30 mouse cellular contexts compared by ENCODE assay signal in genomic region chr9:106676571-106676970, GRCm38 (mm10). TPM values are rescaled to one million over a fixed set of nuclear protein-coding genes. Genes with fewer than 3 reads are reported as not detected.
A peak's percentile ranks its signal among the peaks of the same experiment; 100 is the strongest.
DNase-seq lines count a peak whose midpoint lies in the region; TF ChIP-seq lines count a peak whose summit lies in the region.
"Had no signal": no experiment of that assay in that cellular context is flagged by ENCODE, and none has a peak within 500 bp of the region (broad histone marks: within the 10 kb centered on the region; RNA-seq: fewer than 3 reads in every experiment).

No protein-coding gene starts in this region.

- DNase-seq in layer of hippocampus, adult 2 months (ENCODE audit: low spot score in 2 of 2), result no peak
- DNase-seq in layer of hippocampus, adult 9-10 months (ENCODE audit: low spot score), result no peak
- DNase-seq in retina, postnatal 1 day, result peak; percentile 59
- no peak for DNase-seq in retina, embryonic 14.5 days (ENCODE audit: low spot score)
- no peak for DNase-seq in embryonic facial prominence, embryonic 10.5 days (ENCODE audit: low spot score)
- DNase-seq: adrenal gland, adult 2 months; adrenal gland, postnatal 10 days; adrenal gland, postnatal 25 days; B cell, adult 2 months; cerebellum, adult 11 months; cerebellum, adult 18-20 months; cerebellum, adult 8-10 months; cerebellum, adult 9-11 months; cerebellum, postnatal 14 days; cerebellum, postnatal 36 days had no signal

- TF ChIP-seq CTCF in layer of hippocampus, adult 2 months (conservative IDR thresholded peaks at IDR 0.05), result no peak
- TF ChIP-seq CTCF in olfactory bulb, adult 2 months (IDR thresholded peaks at IDR 0.05; ENCODE audit: insufficient read depth, low read depth, low read length), result no peak

- peaks cover 61% of the 10 kb centered on the region for H3K36me3 ChIP-seq in embryonic facial prominence, embryonic 10.5 days (replicated peaks)

- peaks cover 57% of the 10 kb centered on the region for H3K4me1 ChIP-seq in olfactory bulb, adult 2 months (ENCODE audit: control insufficient read depth, insufficient read depth, low read length)
- H3K4me1 ChIP-seq in embryonic facial prominence, embryonic 10.5 days, result no peaks in the 10 kb centered on the region
- H3K4me1 ChIP-seq: embryonic facial prominence, embryonic 13.5 days; embryonic facial prominence, embryonic 15.5 days; forebrain, embryonic 10.5 days; forebrain, embryonic 12.5 days had no signal

- TF ChIP-seq POLR2A in olfactory bulb, adult 2 months (IDR thresholded peaks at IDR 0.05; ENCODE audit: insufficient read depth, low read depth, low read length), result no peak

- H3K27ac ChIP-seq in layer of hippocampus, adult 2 months, result peak overlapping the region; percentile 74
- H3K27ac ChIP-seq in olfactory bulb, adult 2 months (ENCODE audit: insufficient read depth, low read depth, low read length), result peak overlapping the region; percentile 80
- no peak overlapping the region for H3K27ac ChIP-seq in embryonic facial prominence, embryonic 10.5 days (replicated peaks)
- H3K27ac ChIP-seq: embryonic facial prominence, embryonic 13.5 days; embryonic facial prominence, embryonic 15.5 days; forebrain, embryonic 10.5 days; forebrain, embryonic 12.5 days had no signal

- H3K9me3 ChIP-seq in embryonic facial prominence, embryonic 10.5 days, result no peaks in the 10 kb centered on the region
- H3K9me3 ChIP-seq: embryonic facial prominence, embryonic 13.5 days; embryonic facial prominence, embryonic 15.5 days; forebrain, embryonic 10.5 days; forebrain, embryonic 12.5 days; G1E had no signal

- WGBS in olfactory bulb, adult 2 months, result 59% methylated on average over 4 of the region's 4 CpGs
- 76% methylated on average over 4 of the region's 4 CpGs for WGBS in embryonic facial prominence, embryonic 10.5 days

- H3K4me3 ChIP-seq in layer of hippocampus, adult 2 months, result no peak overlapping the region
- no peak overlapping the region for H3K4me3 ChIP-seq in olfactory bulb, adult 2 months (ENCODE audit: insufficient read depth, low read depth, low read length)
- no peak overlapping the region for H3K4me3 ChIP-seq in embryonic facial prominence, embryonic 10.5 days
- H3K4me3 ChIP-seq: embryonic facial prominence, embryonic 13.5 days; embryonic facial prominence, embryonic 15.5 days; erythroblast, embryonic 14.5 days; forebrain, embryonic 10.5 days; forebrain, embryonic 12.5 days had no signal

- H3K27me3 ChIP-seq in embryonic facial prominence, embryonic 10.5 days (replicated peaks; ENCODE audit: low read depth, poor library complexity, severe bottlenecking), result no peaks in the 10 kb centered on the region
- H3K27me3 ChIP-seq: CH12.LX; embryonic facial prominence, embryonic 13.5 days; embryonic facial prominence, embryonic 15.5 days; forebrain, embryonic 12.5 days had no signal

RNA-seq across cellular contexts. Expression of gene Tex264, which starts 9.2 kb away (rescaled TPM):
- total RNA-seq in layer of hippocampus, adult 2 months (2021), result 10 to 100 TPM; 85.0 to 99.3 TPM
- polyA plus RNA-seq in olfactory bulb, adult 2 months (2012; ENCODE audit: insufficient read depth, insufficient read length, low replicate concordance, missing spikeins), result not detected in 2 replicates
- 27.4 and 28.7 TPM in 2 replicates for polyA plus RNA-seq in embryonic facial prominence, embryonic 10.5 days (2016; fragmentation: Nextera tagmentation; extraction: Ambion mirVana)

RNA-seq across cellular contexts. Expression of gene Grm2, which starts 20.7 kb away (rescaled TPM):
- 10 to 100 TPM; 76.8 to 82.2 TPM for total RNA-seq in layer of hippocampus, adult 2 months (2021)
- not detected in 2 replicates for polyA plus RNA-seq in olfactory bulb, adult 2 months (2012; ENCODE audit: insufficient read depth, insufficient read length, low replicate concordance, missing spikeins)
- polyA plus RNA-seq in embryonic facial prominence, embryonic 10.5 days (2016; fragmentation: Nextera tagmentation; extraction: Ambion mirVana), result 5.8 and 8.3 TPM in 2 replicates
- total RNA-seq: adrenal gland, adult 2 months; adrenal gland, postnatal 10 days; adrenal gland, postnatal 25 days; CH12.LX; common myeloid progenitor, adult 5-6 weeks had no signal
- polyA plus RNA-seq: adrenal gland, adult 2 months; CD4-positive, CD25-positive, alpha-beta regulatory T cell, adult 4 months; embryonic facial prominence, embryonic 15.5 days; erythroblast, embryonic 14.5 days; G1E had no signal

RNA-seq across cellular contexts. Expression of gene Iqcf6, which starts 50.2 kb away (rescaled TPM):
- not detected for total RNA-seq in layer of hippocampus, adult 2 months (2021)
- polyA plus RNA-seq in olfactory bulb, adult 2 months (2012; ENCODE audit: insufficient read depth, insufficient read length, low replicate concordance, missing spikeins), result not detected in 2 replicates
- polyA plus RNA-seq in embryonic facial prominence, embryonic 10.5 days (2016; fragmentation: Nextera tagmentation; extraction: Ambion mirVana), result not detected in 2 replicates
- total RNA-seq: adrenal gland, adult 2 months; adrenal gland, postnatal 10 days; adrenal gland, postnatal 25 days; adrenal gland, postnatal 4 days; CH12.LX; common myeloid progenitor, adult 5-6 weeks; G1E had no signal
- polyA plus RNA-seq: adrenal gland, adult 2 months; brain, embryonic 14.5 days; CD4-positive, CD25-positive, alpha-beta regulatory T cell, adult 4 months; embryonic facial prominence, embryonic 11.5 days; embryonic facial prominence, embryonic 13.5 days; embryonic facial prominence, embryonic 15.5 days; erythroblast, embryonic 14.5 days; forebrain, embryonic 10.5 days; forebrain, embryonic 12.5 days; forebrain, embryonic 14.5 days; forebrain, embryonic 16.5 days; G1E had no signal

Comparison
In these comparisons a context has a peak if more than half of its experiments do, and no peak if none do; other contexts are left out.
1. RNA of gene Tex264, which starts 9.2 kb away (polyA plus RNA-seq): 27.4 to 28.7 TPM in embryonic facial prominence, embryonic 10.5 days; not detected in olfactory bulb, adult 2 months; every median in the first group is over 10 times any median in the second.